Mouse (Mus musculus): ENCODE measurements at regions not wholly inside any gene's neighbourhood (a gene's known extent, or its start where the extent isn't known, plus 50 kb on each side); places are given as distances from the start of the nearest gene placed in this dataset.
A peak's percentile ranks its signal among the peaks of the same experiment; 100 is the strongest.
"Not testable (repeated sequence)": the region's sequence is repeated elsewhere in the genome, so short reads cannot be mapped to it uniquely, and the experiment has no call there.

DNA sequence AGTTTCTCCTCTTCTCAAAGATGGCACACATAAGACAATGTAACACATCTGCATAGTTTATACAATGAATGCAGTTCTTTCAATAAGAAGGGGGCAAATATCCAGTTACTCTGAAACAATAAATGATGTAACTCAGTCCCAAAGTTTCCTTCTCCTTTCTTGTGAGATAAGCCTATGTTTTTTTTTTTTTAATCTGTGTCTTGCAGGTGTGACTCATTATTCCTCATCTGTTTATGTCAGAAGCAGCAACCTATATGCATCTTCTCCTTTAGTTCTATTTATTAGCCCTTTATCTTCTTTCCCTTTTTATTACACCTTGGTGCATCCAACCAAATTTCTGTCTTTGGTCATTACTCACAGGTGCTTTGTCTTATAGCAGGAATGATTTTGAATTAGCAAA, 523.2 kb upstream of the Pot1a start:
- DNase-seq (ENCODE audit: low read depth in 1 of 2, low spot score in 2 of 2), result no peak

DNA sequence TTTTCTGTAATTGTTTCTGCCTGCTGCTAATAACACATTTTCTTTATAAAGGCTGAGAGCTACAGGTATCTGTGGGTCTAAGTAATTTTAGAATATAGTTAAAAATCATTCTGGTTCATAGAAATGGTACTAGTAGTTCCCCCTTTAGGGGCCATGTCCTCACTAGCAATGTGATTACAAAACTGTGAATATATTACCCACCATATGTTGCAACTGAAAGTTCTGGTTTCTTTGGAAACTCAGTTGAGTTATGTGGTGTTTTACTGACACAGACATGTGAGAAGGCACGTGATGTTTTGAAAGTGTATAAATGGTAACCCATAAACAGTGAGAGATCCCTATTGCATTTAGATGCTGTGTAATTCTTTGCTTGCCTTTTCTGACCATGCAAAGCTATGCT, 495.1 kb upstream of the Pot1a start:
- no peak for DNase-seq (ENCODE audit: low read depth in 1 of 2, low spot score in 2 of 2)

DNA sequence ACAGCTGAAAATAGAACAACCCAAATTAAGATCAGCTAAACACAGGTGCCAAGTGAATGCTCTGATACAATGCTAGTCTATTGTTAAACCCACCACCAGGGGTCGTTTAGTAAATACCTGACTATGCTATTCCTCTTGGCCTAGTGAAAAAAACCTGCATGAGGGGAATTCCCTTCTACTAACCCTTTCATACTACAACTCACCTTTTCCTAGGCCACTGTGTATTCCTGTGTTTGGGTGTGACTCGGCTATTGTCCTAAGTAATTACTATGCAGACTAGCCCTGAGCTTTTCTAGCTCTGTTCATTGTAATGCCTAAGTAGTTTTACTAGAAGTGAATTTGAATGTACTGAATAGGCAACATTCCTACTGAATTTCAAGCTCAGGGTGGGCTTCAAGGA, 492.5 kb upstream of the Pot1a start:
- not testable (repeated sequence) for DNase-seq (ENCODE audit: low read depth in 1 of 2, low spot score in 2 of 2)

DNA sequence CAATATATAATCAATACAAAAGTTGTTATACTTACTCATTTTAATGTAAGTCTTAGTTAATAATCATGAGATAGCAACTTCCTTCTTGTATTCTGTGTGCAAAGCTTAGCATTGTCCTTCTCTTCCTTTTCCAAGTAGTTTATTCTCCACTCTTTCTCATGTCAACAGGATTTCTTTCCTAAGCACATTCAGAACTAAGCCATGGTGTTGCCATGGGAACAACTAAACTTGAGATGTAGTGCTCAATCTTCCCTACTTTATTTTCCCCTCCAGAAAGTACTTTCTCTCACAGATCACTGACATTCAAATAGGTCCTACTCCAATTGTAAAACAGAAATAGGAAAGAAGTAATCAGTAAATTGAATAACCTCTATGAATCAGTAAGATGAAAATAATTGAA, 490.2 kb upstream of the Pot1a start:
- no peak for DNase-seq (ENCODE audit: low read depth in 1 of 2, low spot score in 2 of 2)

DNA sequence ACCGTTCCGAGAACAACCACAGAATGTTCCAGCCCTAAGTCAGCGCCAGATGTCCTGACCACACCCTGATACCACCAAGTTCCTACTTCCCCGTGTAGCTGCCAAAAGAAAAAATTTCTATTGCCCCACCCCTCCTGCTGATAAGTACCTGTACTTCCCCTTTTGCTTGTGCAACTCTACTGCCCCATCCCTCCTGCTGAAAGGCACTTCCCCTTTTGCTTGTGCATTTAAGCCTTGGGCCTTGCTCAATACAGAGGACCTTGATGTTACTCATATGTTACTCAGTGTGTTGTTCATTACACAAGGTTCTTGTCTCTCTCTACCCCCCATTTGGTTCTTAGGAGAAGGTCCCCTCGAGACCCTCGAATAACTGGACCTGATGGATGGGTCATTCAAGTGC, 488.4 kb upstream of the Pot1a start:
- DNase-seq (ENCODE audit: low read depth in 1 of 2, low spot score in 2 of 2), result peak in 1 of 2 experiments; percentile 19

DNA sequence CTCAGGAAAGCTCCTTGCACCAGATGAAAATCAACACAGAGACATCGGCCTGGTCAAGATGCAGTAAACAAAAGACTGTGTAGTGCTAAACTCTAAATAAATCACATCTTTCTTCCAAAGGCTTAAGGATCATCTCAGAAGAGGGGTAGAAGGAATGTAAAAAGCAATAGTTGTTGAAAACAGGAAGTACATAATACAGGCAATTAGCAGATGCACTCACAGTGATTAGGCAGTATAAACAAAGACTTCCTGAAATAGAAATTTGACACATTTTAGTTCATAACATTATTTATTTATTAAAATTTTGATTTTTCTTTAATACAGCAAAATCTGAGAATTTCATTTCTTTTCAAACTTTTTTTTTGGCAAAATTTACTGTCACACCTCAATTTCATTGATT, 478.9 kb upstream of the Pot1a start:
- no peak for DNase-seq (ENCODE audit: low read depth in 1 of 2, low spot score in 2 of 2)
